Mouse (Mus musculus): ENCODE measurements around the gene Lrrc32. TPM values are rescaled to one million over a fixed set of nuclear protein-coding genes. Genes with fewer than 3 reads are reported as not detected.

The Lrrc32 gene
- polyA plus RNA-seq, 3 experiments from 2014 or later: 13.6 to 50.0 (median 44.7) TPM

DNA sequence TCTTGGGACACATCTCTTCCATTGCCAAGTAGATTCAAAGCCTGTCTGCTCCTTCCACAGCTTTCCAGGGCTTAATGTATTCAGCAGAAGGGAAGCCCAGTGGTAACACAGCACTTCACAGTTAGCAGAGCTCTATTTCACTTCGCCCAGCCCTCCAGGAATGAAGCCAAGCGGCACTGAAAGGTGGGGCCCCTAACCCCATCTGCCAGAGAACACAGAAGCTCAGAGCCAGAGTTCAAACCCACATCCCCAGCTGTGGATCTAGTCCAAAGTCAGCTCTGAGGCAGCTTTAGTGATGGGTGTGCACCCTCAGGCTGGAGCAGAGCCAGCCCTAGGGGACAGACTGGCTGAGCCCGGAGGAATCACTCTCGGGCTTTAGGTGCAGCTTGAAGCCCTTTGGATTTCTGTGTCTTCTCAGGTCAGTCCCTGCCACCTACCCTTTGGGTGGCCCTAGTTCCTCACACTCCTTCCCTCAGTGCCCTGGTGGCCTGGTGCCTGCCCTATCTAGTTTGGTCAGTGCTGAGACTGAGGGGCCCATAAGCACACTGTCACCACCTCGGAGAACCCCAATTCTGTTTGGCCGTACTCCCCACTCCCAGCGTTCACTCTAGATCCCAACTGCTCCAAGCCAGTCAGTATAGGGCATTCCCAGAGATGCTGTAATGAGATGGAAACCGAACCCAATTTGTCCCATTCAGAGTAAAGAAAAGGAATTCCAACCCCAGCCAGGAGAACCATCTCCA, 34.2 kb downstream of the Lrrc32 start:
- ATAC-seq: no peak

DNA sequence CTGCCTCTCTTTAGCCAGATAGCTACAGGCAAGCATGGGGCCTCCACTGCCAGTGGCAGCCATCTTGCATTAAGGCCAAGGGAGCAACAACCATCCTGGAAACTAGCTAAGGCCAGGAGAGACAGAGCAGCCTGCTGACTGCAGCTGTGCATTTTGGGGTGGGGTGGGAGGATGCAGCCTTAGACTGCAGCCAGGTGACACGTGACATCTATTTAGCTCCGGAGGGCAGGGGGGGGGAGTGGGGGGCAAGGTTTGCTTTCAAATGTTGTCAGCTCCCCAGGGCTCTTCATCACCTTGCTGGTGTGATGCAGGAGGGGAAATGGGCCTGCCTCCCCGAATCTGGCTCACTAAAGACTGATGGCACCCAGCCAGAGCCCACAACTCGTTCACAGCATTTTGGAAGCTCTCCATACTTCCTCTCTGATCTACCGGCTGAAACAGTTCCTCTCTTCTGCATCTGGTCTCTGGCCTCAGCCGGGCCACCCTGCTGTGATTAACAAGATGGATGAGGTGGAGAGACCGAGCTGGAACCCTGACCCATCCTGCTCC, 34.8 kb downstream of the Lrrc32 start:
- peak; percentile 76 for ATAC-seq

DNA sequence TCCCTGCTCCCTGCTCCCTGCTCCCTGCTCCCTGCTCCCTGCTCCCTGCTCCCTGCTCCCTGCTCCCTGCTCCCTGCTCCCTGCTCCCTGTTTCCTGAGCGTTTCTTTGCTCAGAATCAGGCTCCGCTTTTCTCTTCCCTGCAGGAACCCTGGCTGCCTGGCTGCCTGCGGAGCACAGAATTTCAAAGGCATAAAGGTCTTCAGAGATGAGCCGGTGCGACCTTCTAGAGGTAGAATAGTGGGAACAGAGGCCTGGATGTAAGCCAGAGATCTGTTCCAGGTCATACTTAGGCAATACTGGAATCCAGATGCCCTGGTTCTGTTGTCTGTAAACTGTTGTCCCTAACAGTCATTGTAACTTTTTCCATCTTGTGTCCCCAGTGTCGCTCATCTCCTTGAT, 35.3 kb downstream of the Lrrc32 start:
- ATAC-seq: no peak

DNA sequence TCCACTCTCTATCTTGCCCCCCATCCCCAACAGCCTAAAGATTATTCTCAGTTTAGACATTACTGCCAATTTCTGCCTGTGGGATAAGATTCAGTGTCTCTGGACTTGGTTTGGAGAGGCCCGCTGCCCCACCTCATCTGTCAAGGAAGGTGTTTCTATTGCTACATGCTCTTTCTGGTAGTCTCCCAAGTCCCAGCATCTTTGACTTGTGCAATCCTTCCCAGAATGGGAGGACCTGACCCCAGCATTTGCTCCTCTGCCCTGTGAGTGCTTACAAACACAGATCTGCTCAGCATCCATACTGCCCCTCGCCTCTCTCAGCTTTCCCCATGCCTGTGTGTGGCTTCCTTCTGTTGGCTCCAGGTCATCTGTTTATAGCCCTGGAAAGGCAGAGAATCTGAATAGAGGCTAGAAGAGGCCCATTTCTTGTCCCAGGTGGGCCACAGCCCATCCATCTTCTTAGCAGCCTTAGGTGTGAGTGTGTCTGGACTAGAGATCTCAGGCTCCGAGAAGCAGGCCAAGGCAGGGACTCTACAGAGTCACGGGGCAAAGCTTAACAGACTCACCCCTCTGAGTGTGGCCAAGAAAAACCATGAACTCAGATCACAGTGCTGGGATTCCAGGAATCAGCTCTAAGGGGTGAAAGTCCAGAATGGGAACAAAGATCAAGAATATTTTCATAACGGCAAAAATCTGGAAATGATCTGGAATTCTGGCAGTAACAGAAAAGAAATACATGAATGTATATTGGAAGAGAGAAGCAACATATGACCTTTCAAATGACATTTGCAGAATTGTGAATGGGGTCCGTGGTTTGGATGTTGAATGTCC, 36.0 kb downstream of the Lrrc32 start:
- no peak for ATAC-seq

DNA sequence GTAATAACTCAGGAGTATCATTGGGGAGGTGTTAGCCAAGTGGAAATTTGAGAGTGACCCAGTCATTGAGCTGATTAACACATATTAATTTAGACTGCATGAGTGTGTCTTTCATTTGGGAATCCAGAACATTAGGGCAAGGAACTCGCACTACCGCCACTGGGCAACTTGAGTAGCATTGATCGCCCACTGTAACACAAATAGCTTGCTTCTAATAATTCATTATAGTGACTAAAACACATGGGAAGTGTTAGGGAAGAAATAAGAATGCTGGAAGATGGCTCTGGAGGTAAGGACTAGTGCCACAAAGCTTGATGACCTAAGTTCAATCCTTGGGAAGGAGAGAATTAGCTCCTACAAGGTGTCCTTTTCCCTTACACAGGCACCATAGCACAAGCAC, 38.0 kb downstream of the Lrrc32 start:
- ATAC-seq: no peak

DNA sequence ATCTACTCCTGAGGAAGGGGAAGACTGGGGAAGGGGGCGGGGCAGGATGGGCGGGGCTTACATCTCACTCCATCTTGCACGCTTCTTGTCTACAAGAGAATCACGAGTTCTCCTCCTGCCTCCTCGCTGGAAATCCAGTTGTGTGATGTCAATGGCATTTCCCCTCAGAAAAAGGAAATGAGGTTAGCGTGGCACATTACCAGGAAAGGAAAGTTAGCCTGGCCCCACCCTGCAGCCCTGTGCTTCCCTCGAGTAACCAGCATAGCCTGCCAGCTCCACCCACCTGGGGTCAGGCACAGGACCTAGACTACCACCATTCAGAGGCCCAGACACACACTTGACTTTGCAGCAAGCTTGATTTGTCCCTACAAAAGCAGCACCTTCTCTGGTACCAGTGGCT, 42.5 kb downstream of the Lrrc32 start:
- peak; percentile 5 for ATAC-seq

DNA sequence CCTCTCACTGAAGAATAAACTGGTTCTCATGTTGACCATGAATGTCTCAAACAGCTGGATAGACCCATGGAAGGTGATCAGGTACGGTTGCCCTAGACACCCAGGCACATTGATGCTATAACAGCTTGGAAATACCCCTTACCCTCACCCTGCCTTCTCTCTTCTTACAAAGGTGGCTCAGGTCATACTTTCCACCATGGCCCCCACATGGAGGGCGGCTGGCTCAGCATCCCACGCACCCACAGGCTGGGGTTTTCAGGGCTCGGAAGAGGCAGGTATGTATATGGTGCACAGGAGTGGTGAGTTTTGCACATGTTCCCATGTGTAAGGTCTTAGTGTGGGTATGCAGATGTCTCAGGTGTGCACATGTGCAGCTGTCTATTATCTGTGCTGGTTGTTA, 43.9 kb downstream of the Lrrc32 start:
- ATAC-seq: peak; percentile 45

DNA sequence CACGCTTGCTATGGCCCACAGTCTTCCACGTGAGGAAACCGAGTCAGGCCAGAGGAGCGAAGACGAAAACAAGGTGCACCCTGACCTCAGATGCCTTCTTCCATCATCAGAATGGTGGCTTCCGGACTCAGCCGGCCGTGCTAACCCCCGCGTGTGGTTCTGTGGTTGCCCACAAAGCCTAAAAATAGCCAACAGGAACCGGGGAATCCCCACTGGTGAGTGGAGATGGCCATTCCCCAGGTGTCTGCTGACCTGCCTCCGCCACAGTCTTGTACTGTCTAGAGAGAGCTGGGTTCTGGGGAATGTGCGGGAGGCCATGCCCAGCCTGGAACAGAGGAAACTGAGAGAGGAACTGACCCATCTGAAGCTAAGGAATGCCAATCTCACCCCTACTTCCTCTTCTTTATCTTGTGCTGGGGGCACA, 45.4 kb downstream of the Lrrc32 start:
- ATAC-seq: peak; percentile 46

DNA sequence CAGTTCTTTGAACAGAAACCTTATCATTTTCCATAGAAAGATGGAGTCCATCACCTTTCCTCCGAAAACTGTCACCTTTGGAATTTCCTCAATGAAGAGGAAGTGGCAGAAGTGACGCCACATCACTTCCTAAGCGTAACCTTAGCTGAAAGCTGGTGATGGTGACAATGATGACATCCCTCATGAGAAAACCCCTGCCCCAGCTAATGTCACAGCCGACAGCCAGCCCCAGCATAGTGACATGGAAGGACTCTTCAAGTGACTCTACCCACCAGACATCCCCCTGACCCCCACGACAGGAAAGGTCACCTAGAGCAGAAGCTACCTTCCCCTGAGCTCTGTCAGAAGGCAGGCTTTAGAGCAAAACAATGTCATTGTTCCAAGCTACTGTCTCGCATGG, 46.1 kb downstream of the Lrrc32 start:
- peak; percentile 39 for ATAC-seq

DNA sequence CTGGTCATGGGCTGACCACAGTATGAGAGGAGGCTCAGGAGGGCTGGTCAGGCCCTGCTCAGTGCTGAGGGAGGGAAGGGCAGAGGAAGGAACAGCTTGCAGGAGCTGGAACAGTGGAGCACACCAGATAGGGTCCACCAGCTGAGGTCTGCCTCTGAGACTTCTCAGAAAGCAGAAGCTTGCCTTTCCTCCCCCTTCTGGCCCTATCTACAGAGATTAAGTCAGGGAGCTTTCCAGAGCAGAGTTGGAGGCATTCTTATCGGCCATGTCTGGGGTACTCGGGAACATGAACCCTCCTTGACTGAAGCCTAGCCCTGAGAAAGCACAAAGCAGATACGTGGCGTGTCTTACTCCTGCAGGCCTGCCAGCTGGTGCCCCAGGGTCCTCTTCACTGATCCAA, 46.8 kb downstream of the Lrrc32 start:
- no peak for ATAC-seq

DNA sequence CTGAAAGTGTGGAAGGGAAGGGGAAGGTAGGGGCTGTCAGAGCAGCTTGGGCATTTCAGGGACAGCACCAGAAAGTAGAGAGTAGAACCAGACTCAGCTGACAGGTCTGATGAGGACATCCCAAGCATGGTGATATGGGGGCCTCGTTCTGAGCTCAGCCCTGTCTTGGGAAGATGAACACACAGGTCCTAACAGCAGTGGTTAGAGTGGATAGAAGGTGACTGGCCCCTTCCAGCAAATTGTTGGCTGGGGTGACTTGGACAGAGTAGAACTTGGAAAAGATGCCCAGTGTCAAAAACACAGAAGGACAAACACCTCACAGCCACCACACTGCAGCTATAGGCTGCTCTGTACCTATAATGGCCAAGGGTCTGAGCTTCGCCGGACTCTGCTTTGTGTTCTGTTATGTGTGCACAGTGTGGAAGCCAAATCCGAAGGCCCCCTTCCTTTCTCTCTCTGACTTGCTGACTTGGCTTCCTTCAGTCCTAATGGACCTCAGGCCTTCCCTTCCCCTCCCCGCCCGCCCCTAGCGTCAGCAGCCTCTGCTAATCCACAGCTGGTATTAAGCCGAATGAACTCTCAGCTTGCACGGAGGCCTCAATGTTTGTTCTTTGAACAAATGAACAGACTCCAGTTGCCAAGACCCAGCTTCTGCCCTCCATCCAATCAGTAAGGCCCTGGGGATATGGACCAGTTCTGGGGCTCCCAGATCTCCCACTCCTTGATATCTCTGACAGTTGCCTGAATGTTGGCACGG, 48.3 kb downstream of the Lrrc32 start:
- ATAC-seq: no peak

DNA sequence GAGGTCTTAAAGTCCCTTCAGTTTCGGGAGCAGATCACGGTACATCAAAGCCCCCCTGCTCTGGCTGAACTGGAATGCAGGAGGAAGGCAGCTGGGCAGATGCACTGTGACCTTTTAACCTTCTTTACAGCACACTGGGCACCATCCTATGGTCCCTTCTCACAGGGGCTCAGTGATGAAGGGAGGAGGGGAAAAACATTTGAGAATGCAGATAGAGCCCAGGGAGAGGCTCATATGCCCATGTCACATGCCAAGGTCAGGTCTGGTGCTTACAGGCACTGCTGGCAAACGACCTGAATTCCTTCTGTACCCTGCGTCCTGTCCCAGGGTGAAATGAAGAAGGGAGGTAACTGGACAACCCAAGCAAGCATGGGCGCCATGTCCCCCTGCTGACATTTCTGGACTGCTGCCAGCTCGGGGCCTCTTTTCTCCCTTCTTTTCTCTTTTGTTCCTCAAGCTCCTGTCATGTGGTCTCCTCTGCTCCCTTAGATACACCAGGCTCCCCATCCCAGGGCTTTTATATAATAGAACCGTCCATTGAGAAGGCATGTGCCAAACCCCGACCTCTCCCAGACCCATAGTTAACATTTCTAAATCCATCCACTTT, 49.0 kb downstream of the Lrrc32 start:
- no peak for ATAC-seq

DNA sequence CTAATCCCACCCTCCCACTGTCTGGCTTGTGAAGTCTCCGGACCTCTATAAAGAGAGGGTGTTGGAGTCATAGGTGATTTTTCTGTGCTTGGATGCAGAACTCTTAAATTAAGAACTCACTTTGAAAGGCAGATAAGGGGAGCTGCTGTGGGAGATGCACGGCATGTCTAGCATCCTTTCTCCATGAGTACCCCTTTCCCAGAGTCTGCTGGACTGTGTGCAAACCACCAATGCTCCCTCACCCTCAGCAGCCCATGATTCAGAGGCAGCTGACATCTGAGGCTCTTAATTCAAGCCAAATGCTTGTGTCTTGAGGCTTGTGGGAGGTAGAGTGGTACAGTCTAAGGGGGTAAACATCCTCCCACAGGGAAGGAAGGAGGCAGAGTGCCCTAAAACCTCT, 51.8 kb downstream of the Lrrc32 start:
- no peak for ATAC-seq

DNA sequence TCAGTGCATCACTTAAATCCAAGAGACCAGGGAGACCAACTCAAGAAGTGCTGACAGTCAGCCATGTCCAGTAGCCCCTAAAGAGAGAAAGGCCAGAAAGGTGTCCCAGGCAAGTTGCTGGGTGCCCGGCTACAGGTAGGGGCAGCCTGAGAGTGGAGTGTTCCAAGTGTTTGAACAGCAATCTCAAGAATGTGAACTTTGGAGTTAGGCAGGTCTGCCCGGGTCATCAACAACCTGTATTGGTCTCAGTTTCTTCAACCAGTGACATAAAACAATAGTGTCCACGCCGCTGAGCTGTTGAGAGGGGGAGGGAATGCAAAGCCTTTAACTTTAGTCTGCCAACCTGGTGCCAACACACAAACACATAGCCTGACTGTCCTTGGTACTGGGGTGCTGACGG, 52.5 kb downstream of the Lrrc32 start:
- ATAC-seq: no peak

DNA sequence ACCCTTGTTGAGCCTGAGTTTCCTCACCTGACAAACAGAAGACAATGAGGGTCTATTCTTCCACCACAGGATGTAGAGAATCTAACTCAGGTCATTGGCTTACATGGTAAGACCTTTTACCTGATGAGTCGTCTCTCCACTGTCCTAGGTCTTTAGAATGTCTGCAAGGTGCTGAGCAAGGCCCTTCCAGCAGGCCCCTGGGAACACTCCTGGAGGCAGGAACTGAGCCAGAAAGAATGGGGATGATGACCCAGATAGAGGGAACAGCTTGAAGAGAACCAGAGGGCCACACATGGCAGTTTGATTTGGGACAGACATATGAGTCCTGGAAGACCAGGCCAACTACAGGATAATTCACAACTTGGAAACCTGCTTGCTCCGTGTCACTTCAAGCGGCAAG, 53.2 kb downstream of the Lrrc32 start:
- no peak for ATAC-seq

DNA sequence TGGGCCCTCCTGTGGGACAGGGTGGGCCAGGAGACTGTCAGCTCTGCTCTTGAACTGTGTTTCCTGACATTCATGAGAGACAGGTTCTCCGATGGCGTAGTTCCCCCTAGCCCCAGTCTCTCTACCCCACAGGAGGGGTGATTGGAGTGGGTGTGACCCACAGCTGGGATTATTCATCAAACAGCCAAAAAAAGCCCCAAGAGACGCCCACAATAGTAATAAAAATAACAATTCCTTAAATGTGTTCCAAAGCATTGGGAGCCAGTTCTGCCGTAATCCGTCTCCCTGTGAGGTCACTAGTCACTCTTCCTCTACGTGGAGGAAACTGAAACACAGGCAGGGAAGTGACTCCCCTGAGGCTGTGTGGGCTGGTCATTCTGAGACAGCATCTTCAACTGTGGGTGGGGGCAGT, 53.7 kb downstream of the Lrrc32 start:
- no peak for ATAC-seq

DNA sequence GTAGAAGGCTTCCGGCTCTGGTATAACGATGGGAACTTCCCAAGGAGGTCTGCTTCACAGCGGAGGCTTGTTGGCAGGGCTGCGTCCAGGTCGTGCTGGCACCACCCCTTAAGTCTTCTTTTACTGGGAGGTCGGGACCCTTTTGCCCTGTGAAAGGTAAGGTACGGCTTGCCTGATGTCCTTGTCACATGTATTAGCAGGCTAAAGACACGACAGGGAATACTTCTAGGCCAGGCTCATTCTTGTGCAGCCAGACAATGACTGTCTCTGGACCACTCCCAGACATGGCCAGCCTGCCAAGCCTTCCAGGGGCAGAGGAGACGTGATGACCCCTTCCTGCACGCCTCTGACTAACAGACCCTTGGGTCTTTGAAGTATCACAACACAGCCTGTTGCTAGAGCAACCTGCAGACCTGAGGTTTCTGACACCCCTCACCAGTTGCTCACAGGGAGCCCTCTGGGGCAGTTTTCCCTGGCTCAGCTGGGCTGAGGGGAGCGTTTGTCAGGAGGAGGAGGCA, 54.8 kb downstream of the Lrrc32 start:
- no peak for ATAC-seq

DNA sequence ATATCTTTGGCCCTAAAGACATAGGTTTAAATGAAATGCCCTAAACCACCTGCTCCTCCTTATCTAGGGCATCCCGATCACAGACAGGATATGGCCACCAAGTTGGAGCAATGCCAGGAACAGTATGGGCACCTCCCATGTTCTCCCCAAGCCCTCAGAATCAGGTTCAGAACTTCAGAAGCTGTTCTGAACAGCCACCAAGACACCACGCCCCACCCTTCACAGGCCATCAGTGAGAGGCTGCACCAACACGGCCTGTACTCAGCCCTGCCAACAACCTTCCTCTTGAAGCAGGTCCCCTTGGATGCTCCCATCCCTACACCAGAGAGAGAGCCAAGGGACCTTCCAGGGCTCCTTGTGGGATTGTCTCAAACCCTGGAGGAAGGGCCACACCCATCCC, 55.5 kb downstream of the Lrrc32 start:
- ATAC-seq: no peak

DNA sequence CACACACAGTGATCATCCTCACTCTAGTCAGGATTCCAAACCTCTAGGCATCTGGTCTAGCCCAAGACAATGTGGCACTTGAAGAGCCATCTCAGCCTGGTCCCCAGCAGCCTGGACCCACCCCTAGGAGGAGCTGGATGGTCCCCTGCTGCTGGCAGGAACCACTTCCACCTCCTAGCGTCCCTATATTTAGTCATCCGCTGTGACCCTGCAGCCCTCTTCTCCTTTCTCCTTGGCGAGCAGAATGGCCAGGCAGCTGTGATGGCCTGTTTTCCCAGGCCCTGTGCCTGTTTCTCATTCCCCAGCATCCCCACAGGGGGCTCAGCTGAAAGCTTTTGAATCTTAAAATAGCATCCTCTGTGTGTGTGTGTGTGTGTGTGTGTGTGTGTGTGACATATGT, 59.8 kb downstream of the Lrrc32 start:
- no peak for ATAC-seq

DNA sequence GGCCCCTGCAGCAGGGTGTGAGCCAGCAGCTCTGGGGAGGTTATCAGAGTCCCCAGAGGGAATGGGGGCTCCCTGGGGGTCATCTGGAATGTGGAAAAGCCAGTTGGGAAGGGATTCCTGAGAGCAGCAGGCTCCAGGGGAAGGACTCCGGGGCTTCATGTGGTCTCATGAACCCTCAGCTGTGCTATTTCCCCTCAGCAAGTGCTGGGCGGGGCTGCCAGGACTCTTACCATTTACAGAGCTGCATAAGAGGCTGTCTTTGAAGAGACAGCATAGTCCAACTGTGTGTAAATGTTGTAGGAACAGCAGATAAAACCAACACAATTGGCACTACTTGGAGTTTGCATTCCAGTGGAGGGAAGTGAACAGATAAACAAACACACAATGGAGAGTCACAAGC, 61.5 kb downstream of the Lrrc32 start:
- peak; percentile 33 for ATAC-seq

DNA sequence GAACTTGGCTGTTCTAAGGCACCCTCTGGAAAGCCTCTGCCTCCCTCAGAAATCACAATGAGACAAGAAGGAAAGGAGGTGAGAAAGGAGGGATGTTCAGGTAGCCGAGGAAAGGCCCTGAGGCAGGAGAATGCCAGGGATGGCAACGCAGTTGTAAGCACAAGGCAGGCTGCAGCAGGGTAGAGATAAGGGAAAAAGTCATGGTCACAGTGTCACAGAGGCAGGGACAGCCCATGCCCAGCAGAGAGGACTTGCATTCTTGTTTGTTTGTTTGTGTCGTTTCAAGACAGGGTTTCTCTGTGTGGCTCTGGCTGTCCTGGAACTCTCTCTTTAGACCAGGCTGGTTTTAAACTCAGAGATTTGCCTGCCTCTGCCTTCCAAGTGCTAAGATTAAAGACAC, 62.0 kb downstream of the Lrrc32 start:
- ATAC-seq: no peak

All from inflammation-experienced regulatory T-cells, adult 6 months (primary cell).